Mouse (Mus musculus) monocyte, adult 5-6 weeks (primary cell): Measurements from ENCODE around the gene Lrrc29. TPM values are rescaled to one million over a fixed set of nuclear protein-coding genes. Genes with fewer than 3 reads are reported as not detected.

Experiments used
- ATAC-seq: fragments of 153-309, 156-312 bp; replicated peaks from 2 replicates; pipeline ENCODE4 v1.8.0; 2017; ENCODE audit warnings: mild to moderate bottlenecking; ENCODE audit not compliant: low TSS enrichment, insufficient number of reproducible peaks, severe bottlenecking, poor library complexity, low FRiP score
- total RNA-seq: library from RNA; stranded (forward); fragments of 200-1000, 200-491, 200-594 nt; gene quantifications from 3 replicates; pipeline ENCODE4 v1.2.3, GENCODE M21; 2017

The Lrrc29 gene
- 1.3 to 2.8 TPM (median 1.7 TPM) in 3 replicates for total RNA-seq

DNA sequence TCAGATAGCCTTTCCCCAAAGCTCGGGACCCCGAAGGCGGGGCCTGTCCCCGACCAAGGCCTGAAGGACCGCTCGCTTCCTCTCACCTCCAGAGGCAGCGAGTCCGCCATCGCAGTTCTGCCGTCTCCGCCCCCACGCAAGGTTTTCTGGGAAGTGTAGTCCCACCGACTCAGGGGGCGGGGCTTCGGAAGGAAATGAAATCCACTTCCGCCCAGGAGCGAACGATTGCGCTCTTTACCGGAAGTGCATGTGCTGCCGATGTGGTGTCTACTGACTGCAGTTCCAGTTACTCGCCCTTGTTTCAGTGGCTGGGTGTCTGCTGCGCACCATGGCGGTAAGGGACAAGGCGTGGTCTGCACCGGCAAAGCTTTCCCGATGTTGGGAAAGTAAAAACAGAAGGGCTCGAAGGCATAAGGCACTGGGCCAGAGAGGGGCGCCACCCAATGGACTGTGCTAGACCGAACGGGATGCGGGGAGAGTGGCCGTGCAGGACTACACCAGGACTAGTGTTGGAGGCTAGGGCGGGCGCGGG lies at the start of gene Lrrc29, which contains the start of gene Tmem208:
TSS of gene Lrrc29 (minus strand) at position 138 of the 532 bp plus-strand sequence.
TSS of gene Tmem208 (plus strand) at position 214 of the 532 bp plus-strand sequence.
- ATAC-seq = peak; percentile 96

DNA sequence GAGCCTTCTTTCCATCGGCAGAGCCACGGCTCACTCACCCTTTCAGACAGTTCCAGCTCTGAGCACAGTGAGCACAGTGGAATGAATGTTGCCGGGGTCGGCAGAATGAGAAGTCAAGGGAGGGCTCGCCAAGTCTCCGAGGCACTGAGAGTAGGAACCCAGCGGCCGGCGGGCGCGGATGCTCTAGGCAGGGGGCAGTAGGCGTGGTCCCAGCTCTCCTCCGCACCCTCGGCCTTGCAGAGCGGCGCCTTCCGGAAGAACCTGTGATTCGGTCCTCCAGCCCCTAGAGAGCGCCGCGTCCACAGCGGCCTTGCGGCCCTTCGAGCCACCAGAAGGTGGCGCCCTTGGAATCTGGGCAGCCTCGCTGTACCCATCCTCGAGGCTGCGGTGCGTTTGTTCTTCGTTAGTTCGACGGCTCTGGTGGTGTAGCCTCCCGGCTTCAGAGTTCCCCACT lies 48.5 kb upstream of the Lrrc29 start:
- ATAC-seq = 0 out of 2 replicates have a peak, but pooled peaks have one; percentile 36

DNA sequence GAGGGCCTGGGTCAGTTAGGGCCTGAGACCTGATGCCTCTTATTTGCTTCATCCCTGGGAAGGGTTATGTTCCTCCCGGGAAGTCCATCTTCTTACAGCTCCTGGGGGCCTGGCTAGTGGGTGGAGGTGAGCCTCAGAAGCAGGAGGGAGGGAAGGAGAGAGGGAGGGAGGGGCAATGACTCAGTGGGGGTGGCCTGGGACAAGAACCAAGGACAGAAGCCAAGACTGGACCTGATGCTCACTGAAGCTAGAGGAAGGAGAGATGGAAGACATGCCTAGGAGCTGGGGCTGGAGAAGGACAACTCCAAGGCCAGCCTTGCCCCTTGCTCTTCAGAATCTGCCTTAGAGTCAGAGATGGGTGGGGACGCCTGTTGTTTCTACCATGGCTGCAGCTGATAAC lies 47.0 kb upstream of the Lrrc29 start, which contains the start of gene Plekhg4:
TSS of gene Plekhg4 (plus strand) at position 243 of the 400 bp plus-strand sequence.
- no peak for ATAC-seq

DNA sequence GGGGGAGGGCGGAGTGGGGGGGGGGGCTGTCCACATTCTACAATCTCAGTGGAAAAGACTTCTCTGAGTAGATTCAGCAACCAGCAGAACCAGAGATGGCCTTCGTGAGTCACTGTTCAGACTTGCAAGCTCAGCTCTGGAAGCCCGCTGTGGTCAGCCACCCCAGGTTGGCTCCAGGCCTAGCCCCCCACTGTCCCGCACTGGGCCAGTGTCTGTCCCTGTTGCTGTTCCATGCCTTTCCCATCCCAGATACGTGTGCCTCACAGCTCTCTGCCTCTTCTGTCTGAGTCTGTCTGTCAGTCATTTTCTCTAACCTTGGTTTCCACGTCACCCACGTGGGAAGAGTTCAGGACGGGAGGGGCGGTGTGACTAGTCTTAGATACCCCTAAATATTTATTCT lies 46.4 kb upstream of the Lrrc29 start:
- no peak for ATAC-seq

DNA sequence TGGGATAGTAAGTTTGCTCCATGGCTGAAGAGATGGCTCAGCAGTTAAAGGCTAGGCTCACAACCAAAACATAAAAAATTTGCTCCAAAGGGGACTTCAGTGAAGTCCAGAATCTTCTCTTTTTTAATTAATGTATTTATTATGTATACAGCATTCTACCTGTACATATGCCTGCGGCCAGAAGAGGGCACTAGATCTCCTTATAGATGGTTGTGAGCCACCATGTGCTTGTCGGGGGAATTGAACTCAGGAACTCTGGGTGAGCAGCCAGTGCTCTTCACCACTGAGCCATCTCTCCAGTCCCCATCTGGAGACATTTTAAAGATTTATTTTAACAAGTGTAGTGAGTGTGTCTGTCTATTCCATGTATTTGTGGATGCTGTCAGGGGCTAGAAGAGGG lies 41.0 kb upstream of the Lrrc29 start:
- no peak for ATAC-seq

DNA sequence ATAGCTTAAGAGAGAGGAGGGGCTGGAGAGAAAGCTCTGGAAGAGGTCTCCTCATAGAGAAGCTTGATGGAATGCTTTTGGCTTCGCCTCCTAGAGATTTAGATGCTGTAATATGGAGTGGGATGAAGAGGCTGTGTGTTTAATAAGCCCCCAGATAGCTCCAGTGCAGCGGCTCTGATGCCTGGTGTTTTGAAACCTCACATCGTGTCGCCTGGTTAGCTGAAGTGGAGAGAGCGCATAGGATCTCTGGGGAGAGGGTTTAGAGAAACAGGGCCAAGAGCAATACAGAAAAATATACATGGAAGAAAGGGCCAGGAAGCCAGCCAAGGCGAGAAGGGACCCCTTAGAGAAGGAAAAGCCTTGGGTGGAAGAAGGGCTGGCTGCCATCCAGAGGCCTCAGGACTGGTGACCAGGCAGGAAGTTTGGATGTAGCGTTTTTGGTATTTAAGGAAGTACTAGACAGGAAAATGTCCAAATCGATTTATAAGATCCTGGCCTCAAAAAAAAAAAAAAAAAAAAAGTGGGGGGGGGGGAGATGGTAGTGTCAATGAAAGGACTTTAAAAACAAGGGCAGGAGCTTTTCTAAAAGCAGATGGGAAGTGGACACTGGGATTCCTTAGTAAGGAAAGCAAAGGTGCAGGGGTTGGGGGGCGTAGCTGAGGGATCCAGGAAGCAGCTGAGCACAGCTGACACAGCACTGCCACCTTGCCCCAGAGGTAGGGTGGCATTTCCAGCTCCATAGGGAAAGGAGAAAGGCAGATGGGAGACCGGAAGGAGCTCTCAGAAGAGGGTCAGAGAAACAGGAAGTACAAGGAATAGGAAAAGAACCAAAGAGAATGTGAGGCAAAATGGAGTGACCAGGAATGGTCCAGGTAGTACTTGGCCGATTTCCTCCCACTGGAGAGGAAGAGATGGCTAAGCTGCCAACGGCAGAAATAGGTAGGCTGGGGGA lies 35.9 kb upstream of the Lrrc29 start:
- no peak for ATAC-seq

DNA sequence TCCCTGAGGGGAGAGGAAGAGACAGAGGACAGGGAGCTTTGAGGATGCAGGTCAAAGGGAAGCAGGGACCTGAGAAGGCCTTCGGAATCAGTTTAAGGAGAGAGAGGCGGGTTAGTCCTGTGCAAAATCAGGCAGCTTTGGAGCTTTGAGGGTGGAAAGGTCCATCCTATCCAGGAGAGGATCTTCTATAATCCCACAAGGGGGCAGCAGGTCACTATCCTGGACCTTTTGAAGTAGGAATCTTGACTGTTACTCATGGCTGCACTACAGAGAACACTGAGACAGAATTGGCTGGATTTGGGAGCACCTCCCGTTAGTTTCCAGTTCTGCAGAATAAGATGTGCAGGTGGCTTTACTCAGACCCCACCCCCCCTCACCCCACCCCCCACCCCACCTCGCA lies 33.6 kb upstream of the Lrrc29 start:
- no peak for ATAC-seq

DNA sequence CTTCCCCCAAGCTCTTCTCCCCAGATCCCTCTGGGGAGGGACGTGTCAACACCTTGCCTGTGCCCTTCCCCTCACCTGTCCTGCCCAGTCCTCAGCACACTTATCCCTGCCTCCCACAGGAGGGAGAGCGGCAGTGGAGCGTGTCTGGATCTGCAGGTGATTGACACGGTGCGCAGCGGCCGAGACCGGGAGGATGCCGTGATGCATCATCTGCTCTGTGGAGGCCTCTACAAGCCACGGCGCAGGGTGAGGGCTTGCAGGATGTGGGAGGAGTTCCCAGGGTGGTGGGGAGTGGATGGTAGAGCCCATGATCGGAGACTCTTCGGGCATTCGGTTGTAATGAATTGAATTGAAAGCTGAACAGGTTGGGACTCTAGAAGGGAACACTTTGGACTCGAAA lies 33.1 kb upstream of the Lrrc29 start:
- no peak for ATAC-seq

DNA sequence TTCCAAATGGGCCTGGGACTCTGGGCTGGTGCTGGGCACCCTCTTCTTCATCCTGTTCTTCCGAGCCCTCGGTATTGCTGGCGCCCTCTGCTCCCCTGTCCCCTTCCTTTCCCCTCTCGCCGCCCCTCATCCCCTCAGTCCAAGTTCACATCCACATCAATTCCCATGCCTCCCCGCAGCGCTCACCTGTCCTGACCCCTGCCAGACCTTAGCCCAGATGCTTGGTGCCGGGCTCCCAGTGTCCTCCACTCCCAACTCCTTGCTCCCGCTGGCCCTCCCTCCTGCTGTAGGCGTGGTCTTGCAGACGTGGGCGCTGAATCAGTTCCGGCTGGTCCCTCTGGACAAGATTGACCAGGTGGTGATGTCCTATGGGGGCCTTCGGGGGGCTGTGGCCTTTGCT lies 30.6 kb upstream of the Lrrc29 start:
- ATAC-seq = no peak

DNA sequence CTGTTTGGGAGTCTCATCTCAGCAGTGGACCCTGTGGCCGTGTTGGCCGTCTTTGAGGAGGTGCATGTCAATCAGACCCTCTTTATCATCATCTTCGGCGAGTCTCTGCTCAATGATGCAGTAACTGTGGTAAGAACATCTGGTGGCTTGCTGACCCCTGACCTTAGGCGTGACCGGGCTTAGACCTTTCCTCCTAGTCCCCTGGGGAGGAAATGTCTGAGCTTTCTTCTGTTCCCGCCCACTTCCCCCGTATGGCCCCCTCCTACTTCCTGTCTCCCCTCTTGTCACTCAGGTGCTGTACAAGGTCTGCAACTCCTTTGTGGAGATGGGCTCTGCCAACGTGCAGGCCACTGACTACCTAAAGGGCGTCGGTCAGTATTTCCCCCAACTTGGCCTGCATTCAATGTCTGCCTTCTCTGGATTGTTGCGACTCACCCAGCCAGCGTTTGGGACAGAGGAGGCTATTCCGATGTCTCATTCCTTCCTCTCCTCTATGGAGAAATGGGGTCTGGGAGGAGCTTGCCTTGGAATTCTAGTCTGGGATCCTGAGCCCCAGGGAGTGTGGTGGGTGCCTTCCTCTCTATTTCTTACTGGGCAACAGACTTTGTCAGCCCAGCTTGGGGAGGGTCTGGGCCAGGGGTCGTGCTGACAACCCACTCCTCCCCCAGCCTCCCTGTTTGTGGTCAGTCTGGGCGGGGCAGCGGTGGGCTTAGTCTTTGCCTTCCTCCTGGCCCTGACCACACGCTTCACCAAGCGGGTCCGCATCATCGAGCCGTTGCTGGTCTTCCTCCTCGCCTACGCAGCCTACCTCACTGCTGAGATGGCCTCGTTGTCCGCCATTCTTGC lies 29.3 kb upstream of the Lrrc29 start:
- no peak for ATAC-seq

DNA sequence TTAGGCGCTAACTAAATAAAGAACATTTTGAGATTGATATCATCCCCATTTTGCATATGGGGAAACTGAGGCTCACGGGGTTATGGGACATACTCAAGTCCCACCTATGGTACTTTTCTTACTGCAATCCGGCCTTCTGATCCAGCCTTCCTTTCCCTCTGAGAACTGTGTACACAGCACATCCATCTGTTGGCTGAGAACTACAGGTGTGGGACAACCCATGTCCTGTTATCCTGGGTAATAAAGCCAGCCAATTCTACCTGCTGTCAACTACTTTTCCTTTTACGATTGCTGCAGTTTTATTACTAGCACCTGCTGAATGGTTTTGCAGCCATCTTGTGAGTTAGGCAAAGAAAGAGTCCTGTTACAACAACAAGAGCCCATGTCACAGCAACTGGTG lies 28.5 kb upstream of the Lrrc29 start:
- no peak for ATAC-seq

DNA sequence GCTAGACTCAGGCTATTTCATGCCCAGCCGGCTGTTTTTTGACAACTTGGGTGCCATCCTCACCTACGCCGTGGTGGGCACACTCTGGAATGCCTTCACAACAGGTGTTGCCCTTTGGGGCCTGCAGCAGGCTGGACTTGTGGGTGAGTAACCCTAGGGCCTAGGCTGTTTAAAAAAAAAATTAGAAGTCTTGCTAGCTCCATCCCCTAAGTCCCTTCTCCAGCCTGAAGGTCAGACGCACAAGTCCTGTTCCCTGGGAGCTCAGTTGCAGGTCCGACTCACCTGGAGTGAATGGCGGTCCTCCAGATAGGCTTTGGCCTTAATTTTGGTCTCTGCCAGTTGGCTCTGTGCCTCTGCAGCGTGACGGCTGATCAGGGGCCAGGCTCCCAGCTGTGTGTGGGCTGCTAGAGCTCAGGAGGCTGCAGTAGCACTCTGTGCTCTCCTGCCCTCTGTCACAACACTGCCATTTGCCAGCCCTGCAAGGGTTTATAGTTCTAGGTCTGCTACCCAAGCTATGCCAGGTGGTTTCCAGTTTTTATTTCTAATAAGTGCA lies 27.6 kb upstream of the Lrrc29 start:
- no peak for ATAC-seq

DNA sequence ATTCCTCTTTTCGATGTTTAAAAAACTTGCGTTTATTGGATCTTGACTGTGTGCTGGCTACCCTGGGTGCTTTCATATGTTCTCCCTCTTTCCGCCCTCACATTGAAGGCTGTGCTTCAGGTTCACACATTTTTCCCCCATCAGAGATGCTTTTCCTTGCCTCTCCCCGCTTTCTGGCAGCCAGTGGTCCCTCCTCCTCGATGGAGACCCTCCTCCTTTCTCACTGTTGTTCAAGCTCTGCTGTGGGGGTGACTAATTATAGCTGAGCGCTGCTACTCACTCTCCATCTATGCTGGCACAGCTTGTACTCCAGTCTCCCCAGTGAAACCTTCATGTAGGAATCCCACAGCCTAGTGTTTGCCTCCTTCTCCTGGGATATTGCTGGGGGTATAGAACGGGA lies 24.1 kb upstream of the Lrrc29 start:
- ATAC-seq = no peak

DNA sequence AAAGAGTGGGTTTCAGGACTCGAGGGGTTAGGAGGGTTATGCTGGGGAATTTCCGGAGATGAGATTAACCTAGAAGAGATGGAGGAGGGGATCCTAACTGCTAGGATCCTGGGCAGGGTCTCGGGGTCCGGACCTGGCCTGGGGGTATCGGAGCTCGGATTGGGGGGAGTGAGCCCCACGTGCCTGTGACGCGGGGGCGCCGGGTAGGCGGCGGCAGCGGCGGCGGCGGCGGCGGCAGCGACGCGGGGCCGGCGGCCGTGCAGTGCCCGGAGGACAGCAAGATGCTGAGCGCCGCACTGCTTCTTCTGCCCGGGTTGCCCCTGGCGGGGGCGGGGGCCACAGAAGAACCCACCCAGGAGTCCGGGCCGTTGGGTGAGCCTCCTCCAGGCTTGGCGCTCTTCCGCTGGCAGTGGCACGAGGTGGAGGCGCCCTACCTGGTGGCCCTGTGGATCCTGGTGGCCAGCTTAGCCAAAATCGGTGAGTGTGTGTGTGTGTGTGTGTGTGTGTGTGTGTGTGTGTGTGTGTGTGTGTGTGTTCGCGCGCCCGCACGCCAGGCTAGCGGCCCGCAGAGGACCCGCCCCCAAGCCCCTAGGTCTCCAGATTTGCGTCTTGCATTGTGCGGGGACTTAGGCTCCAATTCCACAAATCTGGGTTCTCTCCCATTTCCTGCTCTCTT lies 23.2 kb upstream of the Lrrc29 start:
- ATAC-seq = no peak

DNA sequence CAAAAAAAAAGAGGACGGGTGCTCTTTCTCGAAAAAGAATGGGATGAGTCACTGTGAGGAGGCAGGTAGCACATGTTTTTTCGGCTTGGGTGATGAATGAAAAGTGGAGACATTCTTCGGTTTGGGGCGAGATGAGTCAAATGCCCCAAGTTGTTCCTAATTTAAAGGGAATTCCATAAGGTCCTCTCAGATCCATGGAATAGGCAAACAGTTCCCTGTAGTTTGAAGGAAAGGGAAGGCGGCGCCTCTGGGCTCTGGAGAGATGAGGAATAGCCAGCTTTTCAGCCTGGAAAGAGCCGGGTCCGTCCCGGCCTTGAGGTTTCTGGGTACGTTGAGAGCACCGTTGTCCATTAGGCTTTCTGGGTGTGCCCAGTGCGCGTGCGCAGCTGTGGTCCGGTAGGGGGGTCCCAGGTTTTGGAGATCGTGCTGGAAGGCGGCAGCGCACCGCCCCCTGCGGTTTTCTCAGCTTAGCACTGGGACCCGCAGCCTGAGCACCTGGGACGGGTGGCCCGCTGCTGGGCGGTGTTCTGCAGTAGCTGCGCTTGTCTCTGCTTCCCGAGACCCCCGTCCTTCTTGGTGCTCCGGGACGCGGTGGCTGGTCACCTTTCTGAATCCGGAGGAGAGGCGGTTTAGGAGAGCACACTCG lies 22.5 kb upstream of the Lrrc29 start, which contains the start of gene Slc9a5:
TSS of gene Slc9a5 (plus strand) at position 394 of the 646 bp plus-strand sequence.
- no peak for ATAC-seq

DNA sequence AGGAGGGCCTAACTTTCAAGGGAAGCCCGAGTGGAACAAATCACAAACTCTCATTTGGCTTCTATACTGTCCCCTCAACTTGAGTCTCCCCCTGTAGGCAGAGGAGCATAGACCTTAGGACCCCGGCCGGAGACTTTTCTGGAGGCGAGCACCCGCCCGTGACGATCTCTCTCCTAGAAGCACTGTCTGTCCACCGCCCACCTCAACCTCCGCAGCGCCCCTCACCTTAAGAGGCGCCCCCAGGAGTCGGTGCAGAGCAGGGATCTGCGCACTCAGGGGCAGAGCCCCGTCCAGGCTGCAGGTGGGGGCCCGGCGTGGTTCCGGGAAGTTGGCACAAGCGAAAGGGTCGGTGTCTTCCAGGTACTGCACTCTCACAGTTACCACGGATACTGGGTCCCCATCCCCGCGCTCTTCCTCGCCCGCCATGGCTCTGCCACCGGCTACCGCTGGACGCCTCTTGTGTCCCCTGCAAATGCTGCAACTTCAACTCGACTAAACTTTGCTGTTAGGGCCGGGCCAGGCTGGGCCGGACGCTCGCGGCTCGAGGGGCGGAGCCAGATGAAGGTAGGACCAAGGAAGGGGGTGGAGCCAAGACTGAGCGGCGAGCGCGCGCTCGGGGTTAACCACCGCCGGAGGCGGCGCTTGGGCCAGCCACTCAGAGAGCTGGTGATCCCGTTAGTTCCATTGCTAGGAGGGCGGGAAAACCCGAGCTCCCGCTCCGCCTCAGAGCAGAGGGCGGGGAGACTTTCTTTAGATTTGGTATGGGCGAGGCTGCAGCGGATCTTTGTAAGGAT lies 21.5 kb upstream of the Lrrc29 start, which contains the start of gene Fhod1:
TSS of gene Fhod1 (minus strand) at position 526 of the 794 bp plus-strand sequence.
- ATAC-seq = peak; percentile 79
